Mouse (Mus musculus) small intestine, adult 2 months (tissue): ENCODE results near the gene Hacd3.

Experiments
- CTCF ChIP-seq: fragments of 200-500 bp; IDR thresholded peaks from 2 replicates; pipeline ENCODE4 v1.5.1; 2012; ENCODE audit warnings: low read depth, mild to moderate bottlenecking, control low read depth, inconsistent platforms, low read length, moderate library complexity, mixed read lengths; ENCODE audit not compliant: insufficient replicate concordance, insufficient read length; ENCODE audit errors: extremely low read depth
- POLR2A ChIP-seq: fragments of 200-500 bp; IDR thresholded peaks from 2 replicates; pipeline ENCODE4 v1.6.1; 2012; ENCODE audit warnings: low read depth, mild to moderate bottlenecking, control low read depth, inconsistent platforms, low read length, moderate library complexity

- TF ChIP-seq POLR2A, result no peak
- TF ChIP-seq CTCF, result no peak
Observed at GRCm38 (mm10) chr9:65070587-65070986, 49.1 kb upstream of the Hacd3 start.
